Mouse (Mus musculus) megakaryocyte, embryonic 14.5 days (primary cell): ENCODE results near the gene Bud31.

Source experiments
- FLI1 ChIP-seq: IDR thresholded peaks from 2 replicates; pipeline ENCODE4 v1.6.1; 2012; ENCODE audit warnings: low read length, inconsistent platforms, mixed read lengths
- GATA1 ChIP-seq: IDR thresholded peaks from 3 replicates; pipeline ENCODE4 v1.6.1; 2012; ENCODE audit warnings: mixed read lengths, low read length, inconsistent platforms, borderline replicate concordance

- TF ChIP-seq GATA1 = no peak
- TF ChIP-seq FLI1 = no peak
Observed at GRCm38 (mm10) chr5:145113416-145113815, 26.7 kb upstream of the Bud31 start.
